Mouse (Mus musculus) erythroblast, embryonic 14.5 days (primary cell): ENCODE results near the gene Gemin7. TPM values are rescaled to one million over a fixed set of nuclear protein-coding genes. Genes with fewer than 3 reads are reported as not detected.

Experiments used
- H3K27me3 ChIP-seq: 2 replicates; pipeline ENCODE4 v1.6.1; 2012; ENCODE audit warnings: inconsistent platforms; ENCODE audit not compliant: control insufficient read depth
- H3K36me3 ChIP-seq: 2 replicates; pipeline ENCODE4 v1.6.1; 2012; ENCODE audit warnings: mild to moderate bottlenecking, inconsistent platforms; ENCODE audit not compliant: control insufficient read depth
- H3K4me1 ChIP-seq: 2 replicates; pipeline ENCODE4 v1.6.1; 2012; ENCODE audit warnings: inconsistent platforms; ENCODE audit not compliant: control insufficient read depth
- H3K4me3 ChIP-seq: replicated peaks from 2 replicates; pipeline ENCODE3; 2012; ENCODE audit warnings: moderate library complexity, mild to moderate bottlenecking, inconsistent platforms
- H3K9me3 ChIP-seq: 2 replicates; pipeline ENCODE4 v1.6.1; 2012; ENCODE audit warnings: low read length, inconsistent platforms, mixed read lengths; ENCODE audit not compliant: control insufficient read depth
- GATA1 ChIP-seq: IDR thresholded peaks from 2 replicates; pipeline ENCODE4 v1.6.1; 2012; ENCODE audit warnings: low read length, inconsistent platforms, mixed read lengths
- TAL1 ChIP-seq: IDR thresholded peaks from 3 replicates; pipeline ENCODE4 v1.6.1; 2012; ENCODE audit warnings: low read length, inconsistent platforms, mixed read lengths
- polyA plus RNA-seq: library from polyadenylated mRNA; stranded (reverse); fragments of >175 nt; gene quantifications from 2 replicates; pipeline ENCODE4 v1.2.3, GENCODE M21; 2012

The Gemin7 gene
- polyA plus RNA-seq, 1 experiment = 12.9 TPM

DNA sequence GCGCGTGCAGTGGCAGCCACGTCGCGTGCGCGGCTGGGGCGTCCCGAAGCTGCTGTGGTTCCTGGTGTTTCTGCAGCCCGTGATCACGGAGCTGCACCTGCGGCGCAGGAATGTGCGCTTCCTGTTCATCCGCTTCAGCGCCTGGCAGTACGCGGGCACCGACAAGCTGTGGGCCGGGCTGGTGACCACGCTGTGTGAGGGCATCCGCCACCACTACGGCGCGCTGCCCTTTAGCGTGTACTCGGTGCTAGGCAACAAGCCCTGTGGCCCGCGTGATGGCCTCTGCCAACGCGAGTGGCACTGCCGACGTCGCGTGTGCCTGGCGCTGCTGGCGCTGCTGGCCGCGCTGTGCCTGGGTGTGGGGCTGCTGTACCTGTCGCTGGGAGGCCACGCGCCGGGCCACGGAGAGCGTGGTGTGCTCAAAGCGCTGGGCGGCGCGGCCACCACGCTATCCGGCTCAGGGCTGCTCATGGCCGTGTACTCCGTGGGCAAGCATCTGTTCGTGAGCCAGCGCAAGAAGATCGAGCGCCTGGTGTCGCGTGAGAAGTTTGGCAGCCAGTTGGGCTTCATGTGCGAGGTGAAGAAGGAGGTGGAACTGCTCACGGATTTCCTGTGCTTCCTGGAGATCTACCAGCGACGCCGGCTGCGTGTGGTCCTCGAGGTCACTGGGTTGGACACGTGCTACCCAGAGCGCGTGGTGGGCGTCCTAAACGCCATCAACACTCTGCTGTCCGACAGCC, 54.2 kb downstream of the Gemin7 start:
- peaks cover 78% of the 10 kb centered on the region for H3K27me3 ChIP-seq
- H3K36me3 ChIP-seq = peaks cover under 1% of the 10 kb centered on the region
- H3K4me3 ChIP-seq = no peak overlapping the region
- H3K4me1 ChIP-seq = peaks cover 22% of the 10 kb centered on the region
- peaks cover 14% of the 10 kb centered on the region for H3K9me3 ChIP-seq
- TF ChIP-seq TAL1 = no peak
- TF ChIP-seq GATA1 = no peak

DNA sequence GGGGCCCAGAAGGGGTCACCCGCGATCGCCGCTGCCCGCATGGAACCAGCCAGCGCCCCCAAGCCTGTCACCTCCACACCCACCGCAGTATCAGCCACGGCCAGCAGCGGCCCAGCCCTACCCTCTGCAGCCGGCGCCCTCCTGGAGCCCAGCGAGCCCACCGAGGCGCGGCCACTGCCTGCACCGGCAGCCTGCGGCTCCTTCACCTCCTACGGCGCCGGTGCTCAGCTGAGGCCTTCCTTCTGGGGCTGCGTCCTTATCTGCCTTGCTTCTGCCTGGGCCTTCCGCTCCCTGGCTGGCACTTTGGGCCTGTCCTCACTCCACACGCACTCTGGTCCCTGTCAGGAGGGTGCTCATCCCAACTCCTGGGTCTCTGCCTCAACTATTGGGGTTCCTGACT, 57.4 kb downstream of the Gemin7 start:
- no peaks in the 10 kb centered on the region; the same call in 1 of the 2 replicates for H3K36me3 ChIP-seq
- peaks cover 22% of the 10 kb centered on the region for H3K4me1 ChIP-seq
- H3K27me3 ChIP-seq = peaks cover 86% of the 10 kb centered on the region
- TF ChIP-seq TAL1 (no peak), GATA1 (no peak)
- H3K4me3 ChIP-seq = no peak overlapping the region
- H3K9me3 ChIP-seq = peaks cover 14% of the 10 kb centered on the region

DNA sequence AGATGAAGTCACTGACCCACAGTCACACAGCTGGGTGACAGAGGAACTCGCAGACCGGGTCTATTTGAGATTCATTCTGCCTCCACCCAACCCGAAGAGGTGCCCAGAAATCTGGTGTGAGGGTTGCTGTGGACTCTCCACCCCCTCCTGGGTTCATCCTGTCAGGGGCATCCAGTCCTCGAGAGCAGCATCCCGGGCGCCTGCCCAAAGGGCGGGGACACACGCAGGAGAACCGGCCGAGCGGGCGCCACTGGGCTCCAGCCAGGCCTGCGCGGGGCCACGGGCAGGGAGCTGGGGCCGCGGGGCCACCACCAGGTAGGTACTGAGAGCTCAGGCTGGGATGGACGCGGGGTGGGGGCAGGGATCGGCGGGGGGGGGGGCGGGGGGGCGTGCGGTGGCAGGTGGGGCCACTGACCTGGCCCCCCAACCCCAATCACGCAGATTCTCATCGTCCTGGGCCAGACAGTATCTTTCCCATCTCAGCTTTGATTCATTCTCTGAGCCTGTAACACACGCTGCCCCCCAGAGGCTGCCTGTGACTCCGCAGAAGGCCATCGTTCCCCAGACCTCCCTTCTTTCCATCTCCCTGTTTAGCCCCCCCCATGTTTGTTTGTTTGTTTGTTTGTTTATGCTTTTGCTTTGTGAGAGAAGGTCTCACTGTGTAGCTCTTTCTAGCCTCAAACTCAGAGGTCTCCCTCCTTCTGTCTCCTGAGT, 59.6 kb downstream of the Gemin7 start, which contains the start of gene Nkpd1:
Gene Nkpd1, plus strand, starts transcription at position 187 of the 714 bp plus-strand sequence.
- Histone ChIP-seq H3K36me3 (no peaks in the 10 kb centered on the region), H3K4me3 (no peak within 1 kb of the TSS), H3K27me3 (peaks cover 64% of the 10 kb centered on the region), H3K4me1 (peaks cover 10% of the 10 kb centered on the region), H3K9me3 (peaks cover under 1% of the 10 kb centered on the region; the same call in 1 of the 2 replicates)
- no peak for TF ChIP-seq TAL1
- no peak for TF ChIP-seq GATA1

Other genes starting within 250 kb of the Gemin7 start
- gene Ercc1, start 232.8 kb downstream of the Gemin7 start, polyA plus RNA-seq = 3.4 and 3.6 TPM in 2 replicates
- gene Cd3eap, start 218.1 kb downstream of the Gemin7 start, polyA plus RNA-seq = 0.70 and 0.83 TPM in 2 replicates
- gene Ppp1r13l, start 217.8 kb downstream of the Gemin7 start, polyA plus RNA-seq = 0.96 and 1.0 TPM in 2 replicates
- 1.4 and 1.6 TPM in 2 replicates for gene Ercc2, start 195.6 kb downstream of the Gemin7 start, polyA plus RNA-seq
- not detected in 2 replicates for gene Klc3, start 173.5 kb downstream of the Gemin7 start, polyA plus RNA-seq
- gene Ckm, start 172.8 kb downstream of the Gemin7 start, polyA plus RNA-seq = not detected in 2 replicates
- gene Mark4, start 118.8 kb downstream of the Gemin7 start, polyA plus RNA-seq = 0.45 and 0.52 TPM in 2 replicates
- 0.01 and 0.04 TPM in 2 replicates for gene Exoc3l2, start 114.3 kb downstream of the Gemin7 start, polyA plus RNA-seq
- 0.46 and 0.49 TPM in 2 replicates for gene Bloc1s3, start 69.2 kb downstream of the Gemin7 start, polyA plus RNA-seq
- gene Trappc6a, start 69.2 kb downstream of the Gemin7 start, polyA plus RNA-seq = 10.9 and 13.1 TPM in 2 replicates
- gene Nkpd1, start 59.8 kb downstream of the Gemin7 start, polyA plus RNA-seq = 0.02 TPM in 1 of 2 replicates, not detected in the other
- 26.4 and 32.4 TPM in 2 replicates for gene Ppp1r37, start 14.5 kb downstream of the Gemin7 start, polyA plus RNA-seq
- 0.14 and 0.16 TPM in 2 replicates for gene Zfp296, start 308 bp downstream of the Gemin7 start, polyA plus RNA-seq
- gene Clasrp, start 26.9 kb upstream of the Gemin7 start, polyA plus RNA-seq = 10.2 and 11.9 TPM in 2 replicates
- 0.32 and 0.48 TPM in 2 replicates for gene Relb, start 51.8 kb upstream of the Gemin7 start, polyA plus RNA-seq
- 15.2 and 16.7 TPM in 2 replicates for gene Clptm1, start 87.4 kb upstream of the Gemin7 start, polyA plus RNA-seq
- gene Apoc2, start 100.3 kb upstream of the Gemin7 start, polyA plus RNA-seq = 0.32 and 0.99 TPM in 2 replicates
- gene Gm44805, start 103.8 kb upstream of the Gemin7 start, polyA plus RNA-seq = not detected in 2 replicates
- 0.10 and 0.20 TPM in 2 replicates for gene Apoc4, start 103.9 kb upstream of the Gemin7 start, polyA plus RNA-seq
- gene Apoc1, start 115.1 kb upstream of the Gemin7 start, polyA plus RNA-seq = 0.94 and 1.3 TPM in 2 replicates
- 12.1 and 14.3 TPM in 2 replicates for gene Apoe, start 121.6 kb upstream of the Gemin7 start, polyA plus RNA-seq
- 12.7 and 13.1 TPM in 2 replicates for gene Tomm40, start 137.8 kb upstream of the Gemin7 start, polyA plus RNA-seq
- 0.13 and 0.15 TPM in 2 replicates for gene Nectin2, start 172.9 kb upstream of the Gemin7 start, polyA plus RNA-seq
- gene Bcam, start 193.4 kb upstream of the Gemin7 start, polyA plus RNA-seq = 0.02 TPM in 1 of 2 replicates, not detected in the other
- gene Cblc, start 219.2 kb upstream of the Gemin7 start, polyA plus RNA-seq = not detected in 2 replicates
- gene Bcl3, start 245.2 kb upstream of the Gemin7 start, polyA plus RNA-seq = 0.15 and 0.18 TPM in 2 replicates